Mouse (Mus musculus) liver, embryonic 18 days (tissue): ENCODE results near the gene Tmed3. TPM values are rescaled to one million over a fixed set of nuclear protein-coding genes. Genes with fewer than 3 reads are reported as not detected.

Experiments
- polyA plus RNA-seq: library from polyadenylated mRNA; depleted of rRNA; stranded (reverse); fragments of >200 nt; gene quantifications from 2 replicates; pipeline ENCODE4 v1.2.3, GENCODE M21; 2012; rRNA removed

The Tmed3 gene
- polyA plus RNA-seq = 27.3 and 29.3 TPM in 2 replicates

GRCm38 (mm10) chr9:89704265-89705196, at the start of gene Tmed3:
Gene Tmed3, minus strand, starts transcription at chr9:89705068.

GRCm38 (mm10) chr9:89738295-89738694, 33.4 kb upstream of the Tmed3 start, which contains the start of gene Ankrd34c:
Gene Ankrd34c, minus strand, starts transcription at chr9:89738475.

Other genes with a start within 250 kb of the Tmed3 start
- gene Minar1, start 81.9 kb downstream of the Tmed3 start, polyA plus RNA-seq = 0.29 and 0.85 TPM in 2 replicates
- gene Ankrd34c, start 33.4 kb upstream of the Tmed3 start, polyA plus RNA-seq = not detected in 2 replicates
- 0.05 and 0.07 TPM in 2 replicates for gene Rasgrf1, start 204.8 kb upstream of the Tmed3 start, polyA plus RNA-seq